Mouse (Mus musculus) adrenal gland, adult 8-10 months (tissue): ENCODE results near the gene Fadd. TPM values are rescaled to one million over a fixed set of nuclear protein-coding genes. Genes with fewer than 3 reads are reported as not detected.
A peak's percentile ranks its signal among the peaks of the same experiment; 100 is the strongest.

Experiments
- DNase-seq: peaks from one replicate; pipeline ENCODE4 v3.0.0; 2022
- total RNA-seq, 4 experiments: library from RNA; stranded (reverse); gene quantifications; 2 replicates each; pipeline ENCODE4 v1.2.4; 2022

Gene Fadd
- total RNA-seq = 10 to 100 TPM; 13.2 to 14.9 (median 13.8) TPM

- DNase-seq = peak; percentile 93
These were observed at the start of gene Fadd for GRCm38 (mm10) chr7:144582284-144582980. Gene Fadd (minus strand): TSS chr7:144582463.

- no peak for DNase-seq
These were observed 48.4 kb upstream of the Fadd start for GRCm38 (mm10) chr7:144630622-144631021.

- DNase-seq = no peak
These were observed 46.2 kb upstream of the Fadd start for GRCm38 (mm10) chr7:144628334-144628915.

- no peak for DNase-seq
These were observed 45.5 kb upstream of the Fadd start for GRCm38 (mm10) chr7:144627606-144628333.

- DNase-seq = no peak
These were observed 43.8 kb upstream of the Fadd start for GRCm38 (mm10) chr7:144626042-144626441.

GRCm38 (mm10) chr7:144620721-144621681, 38.7 kb upstream of the Fadd start:
- DNase-seq = peak; percentile 71

GRCm38 (mm10) chr7:144620315-144620714, 38.1 kb upstream of the Fadd start:
- DNase-seq = no peak

- DNase-seq = peak; percentile 19
These were observed 33.1 kb upstream of the Fadd start for GRCm38 (mm10) chr7:144615343-144615742.

- no peak for DNase-seq
These were observed 30.6 kb upstream of the Fadd start for GRCm38 (mm10) chr7:144612829-144613228.

GRCm38 (mm10) chr7:144612351-144612750, 30.1 kb upstream of the Fadd start:
- no peak for DNase-seq

- DNase-seq = no peak
These were observed 29.3 kb upstream of the Fadd start for GRCm38 (mm10) chr7:144611595-144611994.

GRCm38 (mm10) chr7:144609568-144609967, 27.3 kb upstream of the Fadd start:
- no peak for DNase-seq

- no peak for DNase-seq
These were observed 25.6 kb upstream of the Fadd start for GRCm38 (mm10) chr7:144607862-144608261.

GRCm38 (mm10) chr7:144604735-144605134, 22.5 kb upstream of the Fadd start:
- no peak for DNase-seq

- no peak for DNase-seq
These were observed 22.0 kb upstream of the Fadd start for GRCm38 (mm10) chr7:144604291-144604690.

- DNase-seq = no peak
These were observed 18.2 kb upstream of the Fadd start for GRCm38 (mm10) chr7:144600333-144600900.

GRCm38 (mm10) chr7:144589508-144589907, 7.2 kb upstream of the Fadd start:
- DNase-seq = no peak

- no peak for DNase-seq
These were observed 5.0 kb upstream of the Fadd start for GRCm38 (mm10) chr7:144587291-144587690.

- peak; percentile 55 for DNase-seq
These were observed 3.4 kb upstream of the Fadd start for GRCm38 (mm10) chr7:144585648-144586047.

- DNase-seq = no peak
These were observed 1.4 kb upstream of the Fadd start for GRCm38 (mm10) chr7:144583619-144584018.

GRCm38 (mm10) chr7:144581559-144582283, 542 bp downstream of the Fadd start:
- peak; percentile 89 for DNase-seq
